Mouse (Mus musculus) cortical plate, adult 2 months (tissue): ENCODE measurements around the gene Gpnmb. TPM values are rescaled to one million over a fixed set of nuclear protein-coding genes. Genes with fewer than 3 reads are reported as not detected.

Experiments
- H3K27ac ChIP-seq: fragments of 200-500 bp; 2 replicates; pipeline ENCODE4 v1.5.1; 2012; ENCODE audit warnings: low read length, control low read depth, inconsistent platforms; ENCODE audit not compliant: insufficient read depth
- H3K4me1 ChIP-seq: fragments of 200-500 bp; 2 replicates; pipeline ENCODE4 v1.6.1; 2011; ENCODE audit warnings: low read length; ENCODE audit not compliant: control insufficient read depth, insufficient read depth
- H3K4me3 ChIP-seq: fragments of 200-500 bp; 2 replicates; pipeline ENCODE4 v1.5.1; 2011; ENCODE audit warnings: mild to moderate bottlenecking, low read length, control low read depth; ENCODE audit not compliant: insufficient read depth
- CTCF ChIP-seq: fragments of 200-500 bp; IDR thresholded peaks from 2 replicates; pipeline ENCODE4 v1.5.1; 2011; ENCODE audit warnings: mild to moderate bottlenecking, control low read depth, low read length; ENCODE audit not compliant: insufficient read depth; ENCODE audit errors: extremely low read depth
- POLR2A ChIP-seq: fragments of 200-500 bp; IDR thresholded peaks from 2 replicates; pipeline ENCODE4 v1.6.1; 2011; ENCODE audit warnings: mild to moderate bottlenecking, low read length, control low read depth; ENCODE audit not compliant: insufficient read depth; ENCODE audit errors: extremely low read depth
- polyA plus RNA-seq: library from polyadenylated mRNA; depleted of rRNA; stranded (reverse); fragments of >200 nt; gene quantifications from 2 replicates; pipeline ENCODE4 v1.2.3, GENCODE M21; 2012

Gpnmb gene
- polyA plus RNA-seq, 1 experiment = 0.92 TPM

GRCm38 (mm10) chr6:49055256-49055733, 18.9 kb downstream of the Gpnmb start:
- peaks cover 2% of the 10 kb centered on the region for H3K4me1 ChIP-seq
- H3K27ac ChIP-seq = no peak overlapping the region
- H3K4me3 ChIP-seq = no peak overlapping the region
- no peak for TF ChIP-seq CTCF
- no peak for TF ChIP-seq POLR2A

GRCm38 (mm10) chr6:49056009-49056408, 19.7 kb downstream of the Gpnmb start:
- H3K27ac ChIP-seq = no peak overlapping the region
- no peak overlapping the region for H3K4me3 ChIP-seq
- TF ChIP-seq CTCF (no peak), POLR2A (no peak)
- peaks cover 2% of the 10 kb centered on the region for H3K4me1 ChIP-seq

GRCm38 (mm10) chr6:49057053-49058021, 21.0 kb downstream of the Gpnmb start:
- TF ChIP-seq CTCF (peak; percentile 92), POLR2A (no peak)
- Histone ChIP-seq H3K27ac (no peak overlapping the region), H3K4me1 (peaks cover 2% of the 10 kb centered on the region), H3K4me3 (no peak overlapping the region)

GRCm38 (mm10) chr6:49068361-49068760, 32.0 kb downstream of the Gpnmb start:
- no peak overlapping the region for H3K4me3 ChIP-seq
- H3K27ac ChIP-seq = no peak overlapping the region
- no peaks in the 10 kb centered on the region for H3K4me1 ChIP-seq
- no peak for TF ChIP-seq POLR2A
- no peak for TF ChIP-seq CTCF

GRCm38 (mm10) chr6:49073304-49074116, 37.2 kb downstream of the Gpnmb start, which contains the start of gene Malsu1:
Malsu1 (plus strand) TSS chr6:49073795.
- Histone ChIP-seq H3K4me3 (peak within 1 kb of the TSS; percentile 88), H3K4me1 (peaks cover 4% of the 10 kb centered on the region; the same call in 1 of the 2 replicates), H3K27ac (peak within 1 kb of the TSS; percentile 33)

GRCm38 (mm10) chr6:49074117-49074490, 37.8 kb downstream of the Gpnmb start:
- TF ChIP-seq CTCF (no peak), POLR2A (no peak)
- Histone ChIP-seq H3K4me1 (peaks cover 4% of the 10 kb centered on the region; the same call in 1 of the 2 replicates), H3K27ac (peak overlapping the region; percentile 33)

More at GRCm38 (mm10) chr6:49073304-49074116, 37.2 kb downstream of the Gpnmb start, which contains the start of gene Malsu1:
- TF ChIP-seq CTCF (no peak), POLR2A (peak; percentile 94)

GRCm38 (mm10) chr6:49077894-49078293, 41.5 kb downstream of the Gpnmb start:
- TF ChIP-seq POLR2A (no peak), CTCF (no peak)
- no peak overlapping the region for H3K4me3 ChIP-seq
- H3K4me1 ChIP-seq = peaks cover 4% of the 10 kb centered on the region; the same call in 1 of the 2 replicates
- no peak overlapping the region for H3K27ac ChIP-seq

More at GRCm38 (mm10) chr6:49074117-49074490, 37.8 kb downstream of the Gpnmb start:
- peak overlapping the region; percentile 88 for H3K4me3 ChIP-seq

GRCm38 (mm10) chr6:49079313-49079712, 43.0 kb downstream of the Gpnmb start:
- no peak for TF ChIP-seq POLR2A
- TF ChIP-seq CTCF = no peak
- Histone ChIP-seq H3K27ac (no peak overlapping the region), H3K4me3 (no peak overlapping the region), H3K4me1 (peaks cover 4% of the 10 kb centered on the region; the same call in 1 of the 2 replicates)

GRCm38 (mm10) chr6:49083008-49083407, 46.7 kb downstream of the Gpnmb start:
- H3K4me3 ChIP-seq = no peak overlapping the region
- no peak for TF ChIP-seq CTCF
- TF ChIP-seq POLR2A = no peak
- H3K4me1 ChIP-seq = no peaks in the 10 kb centered on the region
- H3K27ac ChIP-seq = no peak overlapping the region
